Mouse (Mus musculus) heart, adult 2 months (tissue): ENCODE measurements around the gene Mylk2.

Experiments used
- CTCF ChIP-seq: fragments of 200-600 bp; IDR thresholded peaks from 2 replicates; pipeline ENCODE4 v1.8.1; 2022; ENCODE audit warnings: antibody characterized with exemption, mild to moderate bottlenecking, moderate library complexity
- POLR2A ChIP-seq: fragments of 200-500 bp; IDR thresholded peaks from 2 replicates; pipeline ENCODE4 v1.6.1; 2011; ENCODE audit warnings: mild to moderate bottlenecking, low read depth, low read length, control low read depth; ENCODE audit not compliant: insufficient read depth

DNA sequence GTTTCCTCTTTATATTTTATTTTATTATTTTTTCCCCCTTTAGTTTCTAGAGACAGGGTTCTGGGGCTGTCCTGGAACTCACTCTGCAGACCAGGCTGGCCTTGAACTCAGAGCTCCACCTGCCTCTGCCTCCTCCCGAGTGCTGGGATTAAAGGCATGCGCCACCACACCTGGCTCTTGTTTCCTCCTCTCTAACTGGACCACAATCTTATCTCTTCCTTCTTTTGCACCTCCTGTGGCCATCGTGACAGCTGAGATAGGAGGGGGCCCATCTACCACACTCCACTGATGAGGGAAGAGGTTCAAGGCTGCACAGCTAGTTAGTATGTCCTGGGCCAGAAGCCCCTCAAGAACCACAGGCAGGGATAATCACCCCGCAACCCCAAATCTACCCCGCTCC lies 13.4 kb downstream of the Mylk2 start:
- TF ChIP-seq POLR2A (no peak), CTCF (no peak)
